ENCODE assay signal across 7 mouse cellular contexts in the genomic region with DNA sequence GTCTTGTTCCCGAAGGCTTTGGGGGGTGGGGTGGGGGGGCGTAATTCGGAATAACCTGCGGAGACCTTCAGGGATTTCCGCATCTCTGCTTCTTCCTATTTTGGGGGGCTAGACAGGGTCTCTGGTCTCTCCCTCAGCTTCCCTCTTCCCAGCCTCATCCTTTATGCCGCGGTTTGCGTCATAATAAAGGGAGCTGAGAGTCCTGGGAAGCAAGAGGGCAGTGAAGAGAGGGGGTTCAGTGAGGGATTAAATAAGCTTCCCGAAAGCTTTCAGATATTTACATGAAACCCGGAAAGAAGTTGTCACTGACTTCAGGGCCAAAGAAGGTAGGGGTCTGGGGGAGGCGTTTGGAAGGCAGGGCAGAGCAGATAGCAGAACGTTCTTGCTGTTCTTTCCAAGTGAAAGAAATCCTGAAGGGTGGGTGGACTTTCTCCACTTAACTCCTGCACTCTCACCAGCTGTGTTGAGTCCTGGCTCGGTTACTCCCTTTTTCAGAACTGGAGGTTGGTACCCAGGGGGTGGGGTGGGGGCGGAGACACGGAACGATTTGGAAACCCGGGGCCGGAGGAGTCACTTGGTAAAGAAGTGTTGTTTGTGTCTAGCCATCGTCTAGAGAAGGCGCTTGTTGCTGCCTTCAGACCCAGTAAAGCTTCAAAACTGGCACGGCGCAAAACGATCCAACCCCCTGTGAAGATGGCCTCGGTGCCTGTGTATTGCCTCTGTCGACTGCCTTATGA. TPM values are rescaled to one million over a fixed set of nuclear protein-coding genes. Genes with fewer than 3 reads are reported as not detected.
A peak's percentile ranks its signal among the peaks of the same experiment; 100 is the strongest.
DNase-seq lines count a peak whose midpoint lies in the region; ATAC-seq and TF ChIP-seq lines count a peak whose summit lies in the region.

No protein-coding gene starts in this region.

- peak overlapping the region; percentile 83 for H3K9ac ChIP-seq in CH12.LX (ENCODE audit: insufficient read depth, low read depth)
- peak overlapping the region; percentile 85 for H3K9ac ChIP-seq in heart, embryonic 11.5 days (ENCODE audit: low read depth, low read length)
- peak overlapping the region; percentile 76 for H3K9ac ChIP-seq in kidney, embryonic 16.5 days (replicated peaks; ENCODE audit: low read length)
- H3K9ac ChIP-seq in lung, postnatal 0 days (replicated peaks; ENCODE audit: low read depth): peak overlapping the region; percentile 82

- no peaks in the 10 kb centered on the region for H3K27me3 ChIP-seq in CH12.LX (replicated peaks)
- H3K27me3 ChIP-seq in heart, embryonic 11.5 days (ENCODE audit: control insufficient read depth, insufficient read depth, low read length): no peaks in the 10 kb centered on the region
- H3K27me3 ChIP-seq in kidney, embryonic 16.5 days (ENCODE audit: insufficient read depth, low read length): no peaks in the 10 kb centered on the region; the same call in 1 of the 2 replicates
- H3K27me3 ChIP-seq in lung, postnatal 0 days (replicated peaks; ENCODE audit: insufficient read depth, low read length): no peaks in the 10 kb centered on the region

- peaks cover 3 to 4% of the 10 kb centered on the region in 2 experiments for H3K36me3 ChIP-seq in CH12.LX (replicated peaks in 1 of 2; ENCODE audit: control insufficient read depth in 1 of 2, insufficient read depth in 1 of 2, low read length in 1 of 2)
- no peaks in the 10 kb centered on the region for H3K36me3 ChIP-seq in heart, embryonic 11.5 days (ENCODE audit: control insufficient read depth, insufficient read depth, low read length)
- 0 out of 2 replicates have a peak, but pooled peaks cover 3% of the 10 kb centered on the region for H3K36me3 ChIP-seq in kidney, embryonic 16.5 days (ENCODE audit: insufficient read depth, low read length)
- H3K36me3 ChIP-seq in lung, postnatal 0 days (ENCODE audit: insufficient read depth, low read length): no peaks in the 10 kb centered on the region

- in situ Hi-C loops in CH12.LX (cut with MboI; ENCODE audit: low pct_ligation_motif_present, low pct_unique_long_range_greater_than_20kb, low sequenced_read_pairs): no loop called here

- dilution Hi-C loops in CH12.LX (cut with MboI; ENCODE audit: extremely low pct_ligation_motif_present, extremely low pct_unique_long_range_greater_than_20kb, low sequenced_read_pairs): no loop called here

- H3K4me2 ChIP-seq in CH12.LX (ENCODE audit: insufficient read depth, low read depth, poor library complexity, severe bottlenecking): peak overlapping the region; percentile 55
- H3K4me2 ChIP-seq in heart, embryonic 11.5 days: peak overlapping the region; percentile 66
- H3K4me2 ChIP-seq in kidney, embryonic 16.5 days (replicated peaks; ENCODE audit: low read depth, low read length): peak overlapping the region; percentile 61
- H3K4me2 ChIP-seq in lung, postnatal 0 days (replicated peaks; ENCODE audit: low read depth, low read length): peak overlapping the region; percentile 61

- no peak for ATAC-seq in heart, embryonic 11.5 days (replicated peaks; ENCODE audit: insufficient number of reproducible peaks, low FRiP score, low TSS enrichment)
- no peak for ATAC-seq in kidney, embryonic 16.5 days (ENCODE audit: low FRiP score, low TSS enrichment)
- no peak for ATAC-seq in lung, postnatal 0 days

- H3K9me3 ChIP-seq in CH12.LX (replicated peaks; ENCODE audit: low read length): no peaks in the 10 kb centered on the region
- H3K9me3 ChIP-seq in heart, embryonic 11.5 days (replicated peaks; ENCODE audit: control insufficient read depth, low read length): no peaks in the 10 kb centered on the region
- no peaks in the 10 kb centered on the region for H3K9me3 ChIP-seq in kidney, embryonic 16.5 days (ENCODE audit: low read length)
- no peaks in the 10 kb centered on the region for H3K9me3 ChIP-seq in lung, postnatal 0 days (ENCODE audit: low read length)

- 17% methylated on average over 25 of the region's 25 CpGs for WGBS in heart, embryonic 11.5 days (ENCODE audit: insufficient replicate concordance)
- 19% methylated on average over 25 of the region's 25 CpGs for WGBS in kidney, embryonic 16.5 days
- 13% methylated on average over 25 of the region's 25 CpGs for WGBS in lung, postnatal 0 days

- TF ChIP-seq POLR2A in CH12.LX (IDR thresholded peaks at IDR 0.05; ENCODE audit: low read depth, low read length): no peak
- no peak for TF ChIP-seq POLR2A in cortical plate, adult 2 months (IDR thresholded peaks at IDR 0.05; ENCODE audit: extremely low read depth, insufficient read depth, low read length)

- H3K4me1 ChIP-seq in CH12.LX (ENCODE audit: control insufficient read depth in 1 of 2, insufficient read depth in 2 of 2): peaks cover 0 to 5% of the 10 kb centered on the region in 2 experiments; a peak in 1 of 4 replicates
- no peaks in the 10 kb centered on the region for H3K4me1 ChIP-seq in cortical plate, adult 2 months (ENCODE audit: control insufficient read depth, insufficient read depth, low read length)
- H3K4me1 ChIP-seq in heart, embryonic 11.5 days (ENCODE audit: control insufficient read depth, insufficient read depth, low read length): no peaks in the 10 kb centered on the region
- no peaks in the 10 kb centered on the region for H3K4me1 ChIP-seq in kidney, embryonic 16.5 days (ENCODE audit: insufficient read depth, low read length)
- no peaks in the 10 kb centered on the region for H3K4me1 ChIP-seq in lung, postnatal 0 days (ENCODE audit: insufficient read depth, low read depth, low read length)

- DNase-seq in CH12.LX (ENCODE audit: extremely low read depth): no peak
- peak; percentile 52 for DNase-seq in Muller cell, postnatal 12 days (ENCODE audit: inconsistent ontology term)
- peak; percentile 67 for DNase-seq in lung, postnatal 0 days (ENCODE audit: low spot score)
- DNase-seq in right cerebral cortex, adult 2 months (ENCODE audit: low spot score in 2 of 2): peak; percentile 5 to 10

- no peak overlapping the region for H3K27ac ChIP-seq in CH12.LX (ENCODE audit: insufficient read depth, low read depth)
- H3K27ac ChIP-seq in cortical plate, adult 2 months (ENCODE audit: insufficient read depth, low read length): peak overlapping the region; percentile 32; the same call in 1 of the 2 replicates
- H3K27ac ChIP-seq in heart, embryonic 11.5 days (ENCODE audit: low read depth, low read length): no peak overlapping the region
- peak overlapping the region; percentile 98 for H3K27ac ChIP-seq in kidney, embryonic 16.5 days (ENCODE audit: low read length)
- H3K27ac ChIP-seq in lung, postnatal 0 days (ENCODE audit: low read length): peak overlapping the region; percentile 98; the same call in 1 of the 2 replicates

- TF ChIP-seq CTCF in CH12.LX (conservative IDR thresholded peaks at IDR 0.05 in 1 of 2, IDR thresholded peaks at IDR 0.05 in 1 of 2; ENCODE audit: low read depth in 2 of 2, low read length in 2 of 2): no peak
- TF ChIP-seq CTCF in cortical plate, adult 2 months (IDR thresholded peaks at IDR 0.05; ENCODE audit: extremely low read depth, insufficient read depth, low read length): no peak
- no peak for TF ChIP-seq CTCF in lung, postnatal 0 days (IDR thresholded peaks at IDR 0.05)

- peaks cover 6% of the 10 kb centered on the region; the same call in 1 of the 2 replicates for H3K79me2 ChIP-seq in CH12.LX (replicated peaks; ENCODE audit: control insufficient read depth, extremely low read depth, insufficient read depth, poor library complexity, severe bottlenecking)

- no peak for TF ChIP-seq EP300 in CH12.LX (IDR thresholded peaks at IDR 0.05; ENCODE audit: low read length)
- no peak for TF ChIP-seq EP300 in lung, postnatal 0 days (IDR thresholded peaks at IDR 0.05)

- H3K4me3 ChIP-seq in CH12.LX (replicated peaks in 1 of 3; ENCODE audit: low read depth in 2 of 3, low read length in 2 of 3, poor library complexity in 1 of 3): peak overlapping the region; percentile 51 to 84 (median 68)
- H3K4me3 ChIP-seq in cortical plate, adult 2 months (ENCODE audit: insufficient read depth, low read length): peak overlapping the region; percentile 87
- peak overlapping the region; percentile 63 for H3K4me3 ChIP-seq in heart, embryonic 11.5 days (ENCODE audit: low read depth, low read length)
- H3K4me3 ChIP-seq in kidney, embryonic 16.5 days (ENCODE audit: low read length): peak overlapping the region; percentile 51
- peak overlapping the region; percentile 46 for H3K4me3 ChIP-seq in lung, postnatal 0 days (ENCODE audit: low read depth, low read length)

- TF ChIP-seq RAD21 in CH12.LX (IDR thresholded peaks at IDR 0.05; ENCODE audit: low read depth, low read length): no peak

TF ChIP-seq in CH12.LX, 34 proteins besides CTCF, POLR2A, EP300 and RAD21:
- TF ChIP-seq SIN3A (IDR thresholded peaks at IDR 0.05; ENCODE audit: low read length) (peak; percentile 32; the same call in 1 of the 2 replicates), TCF12 (IDR thresholded peaks at IDR 0.05; ENCODE audit: low read depth, low read length) (no peak), MAX (IDR thresholded peaks at IDR 0.05; ENCODE audit: low read length) (no peak), ZKSCAN1 (IDR thresholded peaks at IDR 0.05; ENCODE audit: borderline replicate concordance, low read depth, low read length) (no peak), GABPA (IDR thresholded peaks at IDR 0.05; ENCODE audit: insufficient replicate concordance, low read depth, low read length) (no peak)

RNA-seq across cellular contexts. Expression of a gene that starts 1.5 kb away (rescaled TPM):
- total RNA-seq in CH12.LX (2012; rRNA removed) (7.3 and 8.8 TPM in 2 replicates), CH12.LX (2014; rRNA removed) (4.9 and 6.5 TPM in 2 replicates)
- polyA plus RNA-seq in CH12.LX (2012; ENCODE audit: insufficient read length, low read depth): 14.1 and 14.4 TPM in 2 replicates
- 17.7 and 18.7 TPM in 2 replicates for polyA plus RNA-seq in cortical plate, adult 2 months (2012; rRNA removed)
- polyA plus RNA-seq in heart, embryonic 11.5 days (2014; fragmentation: Nextera tagmentation; extraction: Ambion mirVana): 13.3 and 16.3 TPM in 2 replicates
- 17.2 and 19.2 TPM in 2 replicates for polyA plus RNA-seq in kidney, embryonic 16.5 days (2015; fragmentation: Nextera tagmentation; extraction: Ambion mirVana)
- 9.5 and 11.5 TPM in 2 replicates for polyA plus RNA-seq in lung, postnatal 0 days (2015; fragmentation: Nextera tagmentation; extraction: Ambion mirVana)

Comparison
In these comparisons a context has a peak if more than half of its experiments do, and no peak if none do; other contexts are left out.
1. H3K27ac ChIP-seq: peak in cortical plate, adult 2 months (single experiment), kidney, embryonic 16.5 days (single experiment) and lung, postnatal 0 days (single experiment); none in CH12.LX (single experiment) and heart, embryonic 11.5 days (single experiment).
2. Peak in every context shown above with its lines, with median percentiles within 50 percentile points of each other: H3K4me2 ChIP-seq, H3K4me3 ChIP-seq and H3K9ac ChIP-seq.